Mouse (Mus musculus): ENCODE results near the gene Tank.

Gene Tank

GRCm38 (mm10) chr2:61578433-61578832 is at the start of gene Tank:
Gene Tank, plus strand, starts transcription at chr2:61578585.
- no peak for DNase-seq

DNA sequence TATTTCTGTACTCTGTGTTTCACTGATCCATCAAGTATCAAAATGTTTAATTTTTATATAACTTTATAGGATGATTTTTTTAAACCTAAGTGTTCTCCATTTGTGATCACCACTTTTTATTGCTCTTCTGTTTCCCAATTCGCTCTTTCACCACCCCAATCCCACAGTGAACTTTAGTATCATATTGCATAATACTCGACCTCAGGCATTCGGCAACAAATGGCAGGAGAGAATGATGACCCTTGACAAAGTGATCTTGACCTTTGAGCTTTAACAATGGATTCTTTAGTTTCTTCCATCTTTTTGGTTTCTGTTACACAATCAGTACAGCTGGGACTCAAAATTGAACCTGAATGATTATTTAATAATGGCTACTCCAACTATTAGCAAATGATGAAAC is 46.1 kb upstream of the Tank start:
- no peak for DNase-seq

GRCm38 (mm10) chr2:61533131-61533530 is 45.3 kb upstream of the Tank start:
- peak; percentile 13 to 19 for DNase-seq

DNA sequence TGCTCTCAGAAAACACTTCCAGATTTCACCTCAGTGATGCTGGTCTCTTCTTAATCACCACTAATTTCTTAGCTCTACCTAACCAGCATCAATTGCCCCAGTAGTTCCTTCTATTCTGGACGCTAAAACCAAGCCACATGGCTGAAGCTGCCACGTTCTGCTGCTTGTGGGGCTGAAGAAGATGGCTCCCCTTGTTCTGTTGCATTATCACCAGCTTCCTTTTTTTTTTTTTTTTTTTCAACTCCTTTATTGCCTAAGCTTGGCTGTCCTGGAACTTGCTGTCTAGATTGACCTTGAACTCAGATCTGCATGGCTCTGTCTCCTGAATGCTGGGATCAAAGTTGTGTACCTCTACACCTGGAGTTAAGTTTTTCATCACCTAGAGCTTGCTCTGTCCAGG is 41.5 kb upstream of the Tank start:
- DNase-seq = no peak

- DNase-seq = no peak
Observed at GRCm38 (mm10) chr2:61539378-61539777, 39.0 kb upstream of the Tank start.

- no peak for DNase-seq
Observed at GRCm38 (mm10) chr2:61542426-61542825, 36.0 kb upstream of the Tank start.

DNA sequence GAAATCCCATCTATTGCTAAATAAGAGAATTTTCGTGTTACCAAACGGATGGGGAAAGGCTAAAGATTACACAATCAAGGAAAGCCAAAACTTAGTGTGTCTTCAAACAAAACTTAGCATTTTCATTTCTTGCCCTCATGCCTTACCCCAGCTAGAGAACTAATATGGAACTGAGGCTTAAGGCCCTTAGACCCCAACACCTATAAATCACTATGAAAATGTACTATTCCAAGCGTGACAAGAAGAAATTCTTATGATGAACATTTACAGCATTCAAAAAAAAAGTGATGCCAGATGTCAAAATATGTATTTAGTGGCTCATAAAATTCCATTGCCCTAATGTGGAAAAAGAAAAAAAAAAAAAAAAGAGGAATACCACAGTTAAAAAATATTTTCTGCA is 32.7 kb upstream of the Tank start:
- DNase-seq = no peak

GRCm38 (mm10) chr2:61548021-61548420 is 30.4 kb upstream of the Tank start:
- DNase-seq = no peak

DNA sequence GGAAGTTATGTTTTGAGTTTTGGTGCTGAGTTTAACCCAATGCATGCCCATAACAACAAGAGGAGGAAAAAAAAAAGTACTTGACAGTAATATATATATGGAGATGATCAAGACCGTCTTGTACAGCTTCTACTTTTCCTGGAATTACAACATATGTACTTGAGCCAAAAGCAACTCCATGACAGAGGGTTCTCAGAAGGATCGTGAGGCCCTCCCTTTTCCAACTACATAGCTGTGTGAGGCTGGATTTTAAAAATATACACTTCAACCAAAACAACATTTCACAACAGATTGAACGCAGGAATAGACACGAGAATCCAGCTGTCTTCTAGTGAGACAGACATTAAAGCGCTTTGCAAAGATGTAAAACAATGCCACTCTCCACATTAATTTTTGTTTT is 26.7 kb upstream of the Tank start:
- DNase-seq = no peak

GRCm38 (mm10) chr2:61555367-61555766 is 23.0 kb upstream of the Tank start:
- no peak for DNase-seq

DNA sequence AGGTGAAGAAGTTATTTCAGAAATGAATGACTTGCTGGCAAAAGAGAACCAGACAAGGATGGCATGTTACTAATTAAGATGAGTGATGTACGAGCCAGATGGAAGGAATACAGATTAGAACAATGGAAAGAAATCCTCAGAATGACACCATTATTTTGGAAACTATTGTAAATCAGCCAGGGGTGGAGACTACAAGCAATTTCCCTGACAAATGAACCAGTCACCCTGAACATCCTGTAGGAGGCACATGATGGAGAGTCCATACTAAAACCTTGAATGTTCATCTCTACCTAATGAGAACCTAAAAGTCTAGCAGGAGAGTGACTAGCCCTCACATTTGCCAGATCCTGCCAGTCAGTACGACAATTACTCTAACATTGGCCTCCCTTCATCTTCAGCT is 22.6 kb upstream of the Tank start:
- DNase-seq = no peak

GRCm38 (mm10) chr2:61556639-61557038 is 21.7 kb upstream of the Tank start:
- no peak for DNase-seq

- no peak for DNase-seq
Observed at GRCm38 (mm10) chr2:61557848-61558471, 20.4 kb upstream of the Tank start.

GRCm38 (mm10) chr2:61561058-61561457 is 17.3 kb upstream of the Tank start:
- no peak for DNase-seq

DNA sequence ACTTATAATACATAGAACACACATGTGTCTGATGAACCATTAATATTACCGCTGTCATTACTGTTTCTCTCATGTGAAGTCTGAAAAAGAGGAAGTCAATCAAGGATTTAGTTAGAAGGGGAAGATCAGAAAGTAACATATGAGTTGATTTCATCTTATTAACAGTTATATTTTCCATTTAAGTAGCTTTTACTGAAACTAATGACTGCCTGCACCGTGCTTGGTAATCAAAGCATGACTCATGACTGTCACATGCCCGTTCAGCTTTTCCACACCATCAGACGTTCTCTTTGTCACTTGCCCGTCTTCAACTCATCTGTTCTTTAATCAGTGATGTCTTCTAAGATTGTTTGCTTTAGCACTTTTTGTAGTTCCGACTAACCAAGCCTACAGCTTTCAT is 15.2 kb upstream of the Tank start:
- DNase-seq = no peak

GRCm38 (mm10) chr2:61567045-61567783 is 11.2 kb upstream of the Tank start:
- DNase-seq = peak in 1 of 2 experiments; percentile 7

GRCm38 (mm10) chr2:61569181-61569580 is 9.2 kb upstream of the Tank start:
- no peak for DNase-seq

- DNase-seq = no peak
Observed at GRCm38 (mm10) chr2:61571343-61571955, 6.9 kb upstream of the Tank start.

GRCm38 (mm10) chr2:61576497-61576896 is 1.9 kb upstream of the Tank start:
- no peak for DNase-seq

DNA sequence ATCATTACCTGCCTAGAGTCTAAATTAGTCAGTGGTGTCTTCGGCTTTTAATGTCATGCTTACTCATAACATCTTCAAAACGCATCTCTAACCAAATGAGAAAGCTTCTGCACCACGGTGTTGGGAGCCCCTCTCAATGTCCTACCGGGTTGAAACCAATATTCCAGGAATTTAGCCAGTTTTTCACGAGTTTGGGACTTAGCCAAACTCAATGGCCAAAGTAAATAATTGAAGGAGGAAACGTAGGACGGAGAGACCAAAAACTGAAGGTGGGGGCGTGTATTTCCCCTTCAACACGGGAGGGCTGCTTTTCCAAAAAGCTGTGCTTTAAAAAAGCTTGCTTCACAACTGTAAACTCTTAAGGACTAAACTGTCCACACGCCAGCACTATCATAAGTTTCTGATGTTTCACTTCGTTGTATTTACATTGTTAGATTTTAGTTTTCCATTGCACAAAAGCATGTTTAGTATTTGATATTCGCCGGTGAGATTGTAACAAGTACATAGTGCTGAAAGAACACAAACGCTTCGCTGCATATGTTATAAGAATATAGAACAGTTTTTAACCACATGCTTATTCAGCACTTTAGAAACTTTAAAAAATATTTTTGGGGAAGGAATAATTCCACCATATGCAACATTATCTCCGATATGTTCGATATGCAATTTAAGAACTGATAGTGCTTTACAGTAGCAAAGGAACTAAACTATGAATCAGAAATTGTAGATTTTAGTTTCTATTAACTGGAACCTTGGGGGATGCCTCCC is 1.3 kb upstream of the Tank start:
- DNase-seq = no peak

- DNase-seq = peak in 1 of 2 experiments; percentile 25
Observed at GRCm38 (mm10) chr2:61577696-61578062, 706 bp upstream of the Tank start.

- no peak for DNase-seq
Observed at GRCm38 (mm10) chr2:61579501-61579990, 1.2 kb downstream of the Tank start.

- no peak for DNase-seq
Observed at GRCm38 (mm10) chr2:61580091-61580490, 1.7 kb downstream of the Tank start.
